Mouse (Mus musculus) spleen, adult 2 months (tissue): ENCODE measurements around the gene Chid1. TPM values are rescaled to one million over a fixed set of nuclear protein-coding genes. Genes with fewer than 3 reads are reported as not detected.
A peak's percentile ranks its signal among the peaks of the same experiment; 100 is the strongest.

Experiments
- DNase-seq, 2 experiments: peaks; one replicate each; pipeline versions ENCODE4 v3.0.0 to v3.0.0-alpha.2; 2012 to 2021; ENCODE audit warnings: low spot score in 2 of 2, low read depth in 1 of 2
- H3K27ac ChIP-seq: fragments of 200-500 bp; 2 replicates; pipeline ENCODE4 v1.5.1; 2012; ENCODE audit warnings: low read length, inconsistent platforms; ENCODE audit not compliant: insufficient read depth
- H3K27me3 ChIP-seq: fragments of 200-500 bp; 2 replicates; pipeline ENCODE4 v1.6.1; 2012; ENCODE audit warnings: mild to moderate bottlenecking, moderate library complexity, low read length, inconsistent platforms; ENCODE audit not compliant: control insufficient read depth, insufficient read depth
- H3K36me3 ChIP-seq: fragments of 200-500 bp; 2 replicates; pipeline ENCODE4 v1.6.1; 2012; ENCODE audit warnings: mild to moderate bottlenecking, low read length, inconsistent platforms; ENCODE audit not compliant: control insufficient read depth, insufficient read depth
- H3K4me1 ChIP-seq: fragments of 200-500 bp; 2 replicates; pipeline ENCODE4 v1.6.1; 2011; ENCODE audit warnings: inconsistent platforms; ENCODE audit not compliant: control insufficient read depth, insufficient read depth, insufficient read length
- H3K4me3 ChIP-seq: fragments of 200-500 bp; 2 replicates; pipeline ENCODE4 v1.5.1; 2011; ENCODE audit warnings: mild to moderate bottlenecking, inconsistent platforms; ENCODE audit not compliant: insufficient read depth, insufficient read length; ENCODE audit errors: extremely low read depth
- CTCF ChIP-seq: fragments of 200-500 bp; IDR thresholded peaks from 2 replicates; pipeline ENCODE4 v1.5.1; 2011; ENCODE audit warnings: mild to moderate bottlenecking, inconsistent platforms; ENCODE audit not compliant: insufficient read depth, insufficient read length, insufficient replicate concordance; ENCODE audit errors: extremely low read depth
- POLR2A ChIP-seq: fragments of 200-500 bp; IDR thresholded peaks from 2 replicates; pipeline ENCODE4 v1.6.1; 2011; ENCODE audit warnings: low read depth, low read length, inconsistent platforms
- WGBS: fragments of 180-500 bp; shearing (Covaris S2); methylation state at CpG from one replicate; pipeline ENCODE4 v1.1.7; 2018; 5-methylcytosine and 5-hydroxymethylcytosine counted together
- polyA plus RNA-seq: library from polyadenylated mRNA; depleted of rRNA; stranded (reverse); fragments of >200 nt; gene quantifications from 2 replicates; pipeline ENCODE4 v1.2.3, GENCODE M21; 2012

The Chid1 gene
- polyA plus RNA-seq, 1 experiment, result 13.8 TPM

- H3K4me3 ChIP-seq, result no peak overlapping the region
- 94% methylated on average over 18 of the region's 18 CpGs for WGBS
- no peak overlapping the region for H3K27ac ChIP-seq
- H3K4me1 ChIP-seq, result peaks cover 20% of the 10 kb centered on the region
- H3K27me3 ChIP-seq, result no peaks in the 10 kb centered on the region; the same call in 1 of the 2 replicates
- TF ChIP-seq CTCF (no peak), POLR2A (no peak)
- H3K36me3 ChIP-seq, result peaks cover 12% of the 10 kb centered on the region
- no peak for DNase-seq
Observed at GRCm38 (mm10) chr7:141469901-141470636, 69.6 kb downstream of the Chid1 start.

GRCm38 (mm10) chr7:141469352-141469751 is 70.3 kb downstream of the Chid1 start:
- Histone ChIP-seq H3K27ac (no peak overlapping the region), H3K4me1 (peaks cover 25% of the 10 kb centered on the region), H3K27me3 (no peaks in the 10 kb centered on the region; the same call in 1 of the 2 replicates), H3K36me3 (peaks cover 12% of the 10 kb centered on the region), H3K4me3 (no peak overlapping the region)
- WGBS, result 66% methylated on average over 6 of the region's 6 CpGs
- TF ChIP-seq CTCF, result no peak
- TF ChIP-seq POLR2A, result no peak
- DNase-seq, result no peak

- Histone ChIP-seq H3K27me3 (no peaks in the 10 kb centered on the region; the same call in 1 of the 2 replicates), H3K36me3 (peaks cover 12% of the 10 kb centered on the region), H3K4me1 (peaks cover 20% of the 10 kb centered on the region), H3K27ac (peak overlapping the region; percentile 48), H3K4me3 (peak overlapping the region; percentile 92; the same call in 1 of the 2 replicates)
- no peak for TF ChIP-seq POLR2A
- peak; percentile 27; the same call in 1 of the 2 replicates for TF ChIP-seq CTCF
- WGBS, result 12% methylated on average over 8 of the region's 8 CpGs
- peak in 1 of 2 experiments; percentile 51 for DNase-seq
Observed at GRCm38 (mm10) chr7:141468522-141469211, 71.0 kb downstream of the Chid1 start.

- H3K27ac ChIP-seq, result peak overlapping the region; percentile 48
- H3K4me1 ChIP-seq, result peaks cover 20% of the 10 kb centered on the region
- TF ChIP-seq POLR2A (no peak), CTCF (no peak)
- no peak for DNase-seq
- H3K36me3 ChIP-seq, result peaks cover 12% of the 10 kb centered on the region
- 44% methylated on average over 5 of the region's 5 CpGs for WGBS
- no peaks in the 10 kb centered on the region; the same call in 1 of the 2 replicates for H3K27me3 ChIP-seq
- peak overlapping the region; percentile 92 for H3K4me3 ChIP-seq
Observed at GRCm38 (mm10) chr7:141468164-141468521, 71.5 kb downstream of the Chid1 start.

- DNase-seq, result peak; percentile 46 to 80
- under 1% methylated on average over 52 of the region's 52 CpGs for WGBS
- H3K27ac ChIP-seq, result peak within 1 kb of the TSS; percentile 65
- peaks cover 20% of the 10 kb centered on the region for H3K4me1 ChIP-seq
- TF ChIP-seq POLR2A (no peak), CTCF (no peak)
- peaks cover 12% of the 10 kb centered on the region for H3K36me3 ChIP-seq
- H3K4me3 ChIP-seq, result peak within 1 kb of the TSS; percentile 92
- no peaks in the 10 kb centered on the region; the same call in none of the 2 replicates for H3K27me3 ChIP-seq
Observed at GRCm38 (mm10) chr7:141467230-141468030, 72.2 kb downstream of the Chid1 start, which contains the start of gene Cd151. Gene Cd151, plus strand, starts transcription at chr7:141467392.

- peaks cover 23% of the 10 kb centered on the region for H3K4me1 ChIP-seq
- H3K27ac ChIP-seq, result no peak overlapping the region
- H3K36me3 ChIP-seq, result peaks cover 9% of the 10 kb centered on the region
- no peak for DNase-seq
- TF ChIP-seq CTCF (no peak), POLR2A (no peak)
- no peak overlapping the region; the same call in 1 of the 2 replicates for H3K4me3 ChIP-seq
- H3K27me3 ChIP-seq, result peaks cover 4% of the 10 kb centered on the region
- 74% methylated on average over 10 of the region's 10 CpGs for WGBS
Observed at GRCm38 (mm10) chr7:141466607-141467148, 73.0 kb downstream of the Chid1 start.
